Mouse (Mus musculus) midbrain, embryonic 13.5 days (tissue): ENCODE results near the gene Stxbp5. TPM values are rescaled to one million over a fixed set of nuclear protein-coding genes. Genes with fewer than 3 reads are reported as not detected.
A peak's percentile ranks its signal among the peaks of the same experiment; 100 is the strongest.

Source experiments
- ATAC-seq: fragments of 200-750 bp; cut with Nextera tagmentation; 2 replicates; pipeline ENCODE4 v1.8.0; 2017; ENCODE audit warnings: mild to moderate bottlenecking, moderate TSS enrichment, moderate library complexity
- H3K27ac ChIP-seq: fragments of 300-500 bp; sonication (generic); 2 replicates; pipeline ENCODE4 v1.5.1; 2015; ENCODE audit warnings: inconsistent platforms, mild to moderate bottlenecking, moderate library complexity
- H3K27me3 ChIP-seq: fragments of 300-500 bp; sonication (generic); 2 replicates; pipeline ENCODE4 v1.6.1; 2015; ENCODE audit warnings: mild to moderate bottlenecking, inconsistent platforms
- H3K36me3 ChIP-seq: fragments of 300-500 bp; sonication (generic); 2 replicates; pipeline ENCODE4 v1.6.1; 2015; ENCODE audit warnings: mild to moderate bottlenecking, inconsistent platforms
- H3K4me1 ChIP-seq: fragments of 300-500 bp; sonication (generic); replicated peaks from 2 replicates; pipeline ENCODE4 v1.6.1; 2015; ENCODE audit warnings: inconsistent platforms
- H3K4me2 ChIP-seq: fragments of 300-500 bp; sonication (generic); replicated peaks from 2 replicates; pipeline ENCODE4 v1.6.1; 2015; ENCODE audit warnings: moderate library complexity, mild to moderate bottlenecking, inconsistent platforms
- H3K4me3 ChIP-seq: fragments of 300-500 bp; sonication (generic); replicated peaks from 2 replicates; pipeline ENCODE4 v1.5.1; 2015; ENCODE audit warnings: mild to moderate bottlenecking, inconsistent platforms
- H3K9ac ChIP-seq: fragments of 300-500 bp; sonication (generic); replicated peaks from 2 replicates; pipeline ENCODE4 v1.6.1; 2015; ENCODE audit warnings: mild to moderate bottlenecking, inconsistent platforms
- H3K9me3 ChIP-seq: fragments of 300-500 bp; sonication (generic); 2 replicates; pipeline ENCODE4 v1.6.1; 2016; ENCODE audit warnings: mild to moderate bottlenecking, inconsistent platforms
- WGBS: fragments of 180-500 bp; shearing (Covaris S2); methylation state at CpG from one replicate; pipeline ENCODE4 v1.1.7; 2015; 5-methylcytosine and 5-hydroxymethylcytosine counted together
- polyA plus RNA-seq: library from polyadenylated mRNA; unstranded; fragments of >200 nt; fragmentation: Nextera tagmentation; extraction: Ambion mirVana; gene quantifications from 2 replicates; pipeline ENCODE4 v1.2.1, GENCODE M21; 2015

Stxbp5 gene
- polyA plus RNA-seq = 6.6 and 7.1 TPM in 2 replicates

DNA sequence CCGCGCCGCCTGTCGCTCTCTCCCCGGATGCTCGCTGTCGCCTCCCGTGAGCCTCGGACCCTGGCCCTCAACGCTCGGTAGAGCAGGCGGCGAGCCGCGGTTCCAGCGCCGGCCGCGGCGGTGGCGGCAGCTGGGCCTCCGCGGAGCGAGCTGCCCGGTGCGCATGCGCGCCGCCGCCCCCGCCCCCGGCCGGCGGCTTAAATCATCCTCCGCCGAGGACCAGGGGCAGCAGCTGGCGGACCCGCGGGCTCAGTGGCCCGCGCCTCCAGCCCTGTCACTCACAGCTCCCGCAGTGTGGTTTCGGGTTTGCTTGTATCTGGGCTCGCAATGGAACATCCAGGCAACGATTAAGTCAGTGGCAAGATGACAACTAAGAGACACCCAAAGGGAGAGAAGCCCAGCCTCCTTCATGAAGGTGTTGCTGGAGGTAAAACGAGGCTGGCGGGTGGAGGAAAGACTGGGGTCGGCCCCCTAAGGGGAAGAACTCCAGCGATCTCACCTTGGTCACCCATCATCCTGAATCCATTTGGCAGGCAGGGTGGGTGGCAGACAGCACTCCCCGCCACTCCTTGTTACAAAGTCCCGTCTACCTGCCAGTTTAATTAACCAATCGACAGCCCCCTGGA is at the start of gene Stxbp5:
TSS of gene Stxbp5 (minus strand) at position 9 of the 626 bp plus-strand sequence.
- WGBS = under 1% methylated on average over 37 of the region's 52 CpGs
- Histone ChIP-seq H3K9ac (peak within 1 kb of the TSS; percentile 92), H3K4me3 (peak within 1 kb of the TSS; percentile 85), H3K9me3 (no peaks in the 10 kb centered on the region), H3K4me2 (peak within 1 kb of the TSS; percentile 92), H3K36me3 (no peaks in the 10 kb centered on the region), H3K4me1 (peaks cover 26% of the 10 kb centered on the region), H3K27me3 (no peaks in the 10 kb centered on the region), H3K27ac (peak within 1 kb of the TSS; percentile 98)
- ATAC-seq = peak; percentile 86

DNA sequence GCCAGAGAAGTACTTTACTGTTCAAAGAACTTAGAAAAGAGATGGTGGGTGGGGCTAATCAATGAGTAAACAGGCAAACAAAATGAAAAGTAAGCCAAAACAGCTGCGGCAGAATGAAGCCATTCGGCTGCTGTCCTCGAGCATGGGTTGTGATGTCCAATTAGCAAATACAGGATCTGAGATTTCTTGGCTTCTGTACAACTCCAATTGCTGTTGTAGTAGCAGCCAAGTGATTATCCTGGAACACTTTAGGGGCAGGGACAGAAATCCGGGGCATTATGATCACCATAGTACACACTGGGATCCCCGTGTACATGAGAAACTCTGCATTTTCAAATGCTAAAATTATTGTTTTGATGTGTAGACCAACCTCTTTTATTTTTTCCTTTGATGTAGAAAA is 11.5 kb upstream of the Stxbp5 start:
- 86% methylated on average over 5 of the region's 5 CpGs for WGBS
- ATAC-seq = no peak
- no peaks in the 10 kb centered on the region for H3K27me3 ChIP-seq

GRCm38 (mm10) chr10:9907919-9908502 is 7.1 kb upstream of the Stxbp5 start:
- no peak overlapping the region for H3K9ac ChIP-seq
- ATAC-seq = no peak

More for the DNA sequence above, 11.5 kb upstream of the Stxbp5 start:
- Histone ChIP-seq H3K36me3 (no peaks in the 10 kb centered on the region), H3K4me1 (no peaks in the 10 kb centered on the region), H3K4me2 (no peak overlapping the region), H3K27ac (no peak overlapping the region), H3K4me3 (no peak overlapping the region), H3K9ac (no peak overlapping the region), H3K9me3 (no peaks in the 10 kb centered on the region)

DNA sequence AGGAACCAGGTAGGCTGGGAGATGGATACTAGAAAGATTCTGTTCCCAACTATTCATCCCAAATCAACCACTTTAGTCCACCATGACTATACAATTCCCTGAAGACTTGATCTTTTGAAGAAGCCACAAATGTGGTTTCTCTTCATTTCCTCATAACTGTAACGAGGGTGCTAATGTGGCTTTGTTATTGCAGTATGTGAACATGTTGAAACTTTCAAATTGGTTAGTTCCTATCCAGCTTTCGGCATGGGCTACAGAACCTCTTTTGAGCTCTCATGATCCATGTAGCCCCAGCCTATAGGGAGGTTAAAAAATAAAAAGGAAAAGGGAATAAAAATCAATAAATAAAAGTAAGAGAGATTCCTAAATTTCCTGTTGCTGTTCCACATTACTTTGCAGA is 6.6 kb upstream of the Stxbp5 start:
- no peaks in the 10 kb centered on the region for H3K9me3 ChIP-seq

More at GRCm38 (mm10) chr10:9907919-9908502, 7.1 kb upstream of the Stxbp5 start:
- Histone ChIP-seq H3K27me3 (no peaks in the 10 kb centered on the region), H3K9me3 (no peaks in the 10 kb centered on the region), H3K27ac (no peak overlapping the region), H3K36me3 (no peaks in the 10 kb centered on the region), H3K4me2 (no peak overlapping the region), H3K4me3 (no peak overlapping the region), H3K4me1 (no peaks in the 10 kb centered on the region)
- WGBS = 88% methylated on average over 8 of the region's 8 CpGs

DNA sequence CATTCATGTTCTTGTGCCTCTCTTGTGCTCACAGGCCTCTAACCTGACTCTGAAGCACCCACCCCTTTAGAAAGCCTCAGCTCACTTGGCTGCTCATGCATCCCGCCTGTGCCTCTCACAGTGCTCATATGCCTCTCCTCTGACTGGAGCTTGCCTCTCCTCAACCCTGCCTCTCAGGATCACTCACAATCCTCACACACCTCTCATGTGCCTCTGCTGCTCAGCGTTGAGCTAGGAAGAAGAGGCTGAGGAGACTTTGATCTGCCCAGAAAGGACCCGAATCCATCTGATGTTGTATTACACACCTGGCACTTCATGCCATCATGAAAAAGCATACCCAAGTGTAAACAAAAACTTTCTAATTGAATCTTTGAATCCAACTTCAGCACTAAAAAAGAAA is 5.3 kb upstream of the Stxbp5 start:
- no peak for ATAC-seq

More for the DNA sequence above, 6.6 kb upstream of the Stxbp5 start:
- no peaks in the 10 kb centered on the region for H3K27me3 ChIP-seq
- H3K9ac ChIP-seq = no peak overlapping the region
- H3K4me1 ChIP-seq = no peaks in the 10 kb centered on the region
- H3K4me2 ChIP-seq = no peak overlapping the region
- ATAC-seq = no peak
- H3K27ac ChIP-seq = no peak overlapping the region
- 88% methylated on average over 2 of the region's 2 CpGs for WGBS
- H3K4me3 ChIP-seq = no peak overlapping the region
- H3K36me3 ChIP-seq = no peaks in the 10 kb centered on the region

DNA sequence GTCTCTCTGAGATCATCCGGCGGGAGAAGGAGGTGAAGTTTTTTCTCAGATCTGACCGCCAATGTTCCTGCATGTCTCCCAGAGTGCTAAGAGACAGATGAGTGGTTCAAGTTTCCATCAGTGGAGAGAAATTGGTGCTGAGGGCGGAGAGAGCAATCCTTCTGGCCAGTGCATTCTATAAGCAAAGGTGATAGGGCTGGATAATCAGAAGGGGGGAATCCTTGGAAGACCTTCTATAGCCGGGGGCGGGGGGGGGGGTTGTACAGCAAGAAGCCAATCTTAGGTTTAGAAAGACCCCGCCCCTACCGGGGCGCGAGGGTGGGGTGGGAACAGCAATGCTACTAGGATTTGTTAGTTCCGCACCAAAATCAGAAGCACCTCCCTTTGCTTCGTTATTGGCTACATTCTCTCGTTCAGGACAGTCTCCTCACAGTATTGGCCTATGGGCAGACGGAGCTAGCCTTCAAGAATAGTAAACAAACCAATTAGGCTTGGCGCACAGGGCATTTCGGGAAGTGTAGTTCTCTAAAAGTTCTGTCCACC is 889 bp upstream of the Stxbp5 start:
- no peaks in the 10 kb centered on the region for H3K36me3 ChIP-seq
- H3K9ac ChIP-seq = peak overlapping the region; percentile 92
- H3K9me3 ChIP-seq = no peaks in the 10 kb centered on the region
- no peaks in the 10 kb centered on the region for H3K27me3 ChIP-seq
- peak overlapping the region; percentile 92 for H3K4me2 ChIP-seq
- peaks cover 22% of the 10 kb centered on the region for H3K4me1 ChIP-seq
- peak overlapping the region; percentile 85 for H3K4me3 ChIP-seq
- peak; percentile 91 for ATAC-seq
- under 1% methylated on average over 16 of the region's 16 CpGs for WGBS
- peak overlapping the region; percentile 98 for H3K27ac ChIP-seq

More for the DNA sequence above, 5.3 kb upstream of the Stxbp5 start:
- H3K4me3 ChIP-seq = no peak overlapping the region
- no peaks in the 10 kb centered on the region for H3K36me3 ChIP-seq
- WGBS = 37% methylated on average over 3 of the region's 3 CpGs
- no peak overlapping the region for H3K9ac ChIP-seq
- H3K4me2 ChIP-seq = no peak overlapping the region
- H3K4me1 ChIP-seq = no peaks in the 10 kb centered on the region
- no peak overlapping the region for H3K27ac ChIP-seq
- H3K9me3 ChIP-seq = no peaks in the 10 kb centered on the region
- no peaks in the 10 kb centered on the region for H3K27me3 ChIP-seq

DNA sequence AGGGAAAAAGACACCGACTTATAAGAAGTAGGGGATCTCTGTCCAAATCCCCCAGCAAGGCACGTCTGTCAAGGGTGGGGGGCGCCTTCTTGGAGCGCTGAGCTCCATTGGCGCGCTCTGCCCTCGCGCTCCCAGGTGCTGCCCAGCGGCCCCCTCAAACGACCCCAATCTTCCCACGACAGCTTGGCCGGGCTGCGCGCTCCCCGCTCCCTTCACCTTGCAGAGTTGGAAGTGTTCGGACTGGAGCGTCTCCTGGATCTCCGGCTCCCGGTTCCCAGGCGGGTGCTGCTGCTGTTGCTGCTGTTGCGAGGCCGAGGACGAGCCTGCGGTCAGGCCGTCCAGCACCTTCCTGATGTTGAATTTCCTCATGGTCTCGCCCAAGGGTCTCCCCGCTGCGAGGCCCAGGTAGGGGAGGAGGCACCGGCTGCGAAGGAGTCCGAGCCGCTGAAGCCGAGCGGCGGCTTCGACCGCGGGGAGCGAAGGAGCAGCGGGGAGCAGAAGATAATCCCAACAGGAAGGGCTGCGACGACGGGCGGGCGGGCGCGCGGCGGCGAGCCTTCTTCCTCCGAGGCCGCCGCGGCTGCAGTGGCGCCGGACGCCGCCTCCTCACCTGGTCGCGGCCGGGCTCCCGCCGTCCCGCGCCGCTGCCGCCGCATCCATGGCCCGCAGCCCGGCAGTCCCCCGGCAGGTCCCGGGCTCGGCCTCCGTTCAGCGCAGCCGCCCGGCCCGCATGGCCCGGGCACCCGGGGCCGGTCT is 386 bp downstream of the Stxbp5 start:
- Histone ChIP-seq H3K36me3 (no peaks in the 10 kb centered on the region), H3K4me1 (peaks cover 26% of the 10 kb centered on the region), H3K27ac (peak overlapping the region; percentile 98), H3K9me3 (no peaks in the 10 kb centered on the region), H3K27me3 (no peaks in the 10 kb centered on the region), H3K9ac (peak overlapping the region; percentile 92), H3K4me3 (peak overlapping the region; percentile 85), H3K4me2 (peak overlapping the region; percentile 92)
- under 1% methylated on average over 66 of the region's 81 CpGs for WGBS
- peak; percentile 38 for ATAC-seq

GRCm38 (mm10) chr10:9899816-9900215 is 1.1 kb downstream of the Stxbp5 start:
- peaks cover 26% of the 10 kb centered on the region for H3K4me1 ChIP-seq
- H3K27me3 ChIP-seq = no peaks in the 10 kb centered on the region
- H3K4me3 ChIP-seq = peak overlapping the region; percentile 85
- no peaks in the 10 kb centered on the region for H3K36me3 ChIP-seq
- no peaks in the 10 kb centered on the region for H3K9me3 ChIP-seq
- H3K9ac ChIP-seq = peak overlapping the region; percentile 92
- H3K4me2 ChIP-seq = peak overlapping the region; percentile 92
- no peak overlapping the region for H3K27ac ChIP-seq
- no peak for ATAC-seq
- 2% methylated on average over 15 of the region's 15 CpGs for WGBS

- WGBS = 5% methylated on average over 7 of the region's 7 CpGs
- peak overlapping the region; percentile 85 for H3K4me3 ChIP-seq
- peak overlapping the region; percentile 92 for H3K4me2 ChIP-seq
- no peaks in the 10 kb centered on the region for H3K36me3 ChIP-seq
- no peak overlapping the region for H3K27ac ChIP-seq
- H3K9me3 ChIP-seq = no peaks in the 10 kb centered on the region
- peak overlapping the region; percentile 92; the same call in 1 of the 2 replicates for H3K9ac ChIP-seq
- H3K27me3 ChIP-seq = no peaks in the 10 kb centered on the region
- peaks cover 26% of the 10 kb centered on the region for H3K4me1 ChIP-seq
- ATAC-seq = no peak
These were observed 1.8 kb downstream of the Stxbp5 start for GRCm38 (mm10) chr10:9899086-9899485.

GRCm38 (mm10) chr10:9897852-9898251 is 3.0 kb downstream of the Stxbp5 start:
- no peaks in the 10 kb centered on the region for H3K36me3 ChIP-seq
- H3K4me3 ChIP-seq = peak overlapping the region; percentile 14; the same call in 1 of the 2 replicates
- H3K9ac ChIP-seq = no peak overlapping the region; the same call in 1 of the 2 replicates
- 42% methylated on average over 5 of the region's 5 CpGs for WGBS
- no peak for ATAC-seq
- peak overlapping the region; percentile 37 for H3K4me2 ChIP-seq
- no peaks in the 10 kb centered on the region for H3K27me3 ChIP-seq
- no peaks in the 10 kb centered on the region for H3K9me3 ChIP-seq
- peaks cover 26% of the 10 kb centered on the region for H3K4me1 ChIP-seq
- no peak overlapping the region for H3K27ac ChIP-seq

DNA sequence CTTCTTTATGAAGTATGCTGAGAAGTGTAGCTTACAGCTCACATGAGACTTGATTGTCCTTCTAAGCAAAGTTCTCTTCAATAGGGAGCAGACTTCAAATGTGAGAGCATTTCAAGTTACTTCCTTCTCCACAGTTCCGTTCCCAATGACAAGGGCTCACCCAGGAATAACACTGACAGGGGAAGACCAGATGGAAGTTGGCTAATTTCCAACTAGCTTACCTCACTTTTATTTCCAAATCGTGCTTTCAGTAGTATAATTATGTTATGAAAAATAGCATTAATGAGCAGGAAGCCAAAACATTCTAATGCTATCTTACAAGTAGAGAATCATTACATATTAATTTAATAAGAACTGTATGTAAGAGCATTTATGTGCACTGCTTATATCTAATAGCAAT is 7.3 kb downstream of the Stxbp5 start:
- 88% methylated on average over 2 of the region's 2 CpGs for WGBS
- no peak overlapping the region for H3K4me3 ChIP-seq
- ATAC-seq = no peak
- no peaks in the 10 kb centered on the region for H3K36me3 ChIP-seq
- H3K4me1 ChIP-seq = peaks cover 16% of the 10 kb centered on the region
- no peak overlapping the region for H3K4me2 ChIP-seq
- H3K9ac ChIP-seq = no peak overlapping the region
- H3K9me3 ChIP-seq = no peaks in the 10 kb centered on the region
- H3K27ac ChIP-seq = no peak overlapping the region
- H3K27me3 ChIP-seq = no peaks in the 10 kb centered on the region

DNA sequence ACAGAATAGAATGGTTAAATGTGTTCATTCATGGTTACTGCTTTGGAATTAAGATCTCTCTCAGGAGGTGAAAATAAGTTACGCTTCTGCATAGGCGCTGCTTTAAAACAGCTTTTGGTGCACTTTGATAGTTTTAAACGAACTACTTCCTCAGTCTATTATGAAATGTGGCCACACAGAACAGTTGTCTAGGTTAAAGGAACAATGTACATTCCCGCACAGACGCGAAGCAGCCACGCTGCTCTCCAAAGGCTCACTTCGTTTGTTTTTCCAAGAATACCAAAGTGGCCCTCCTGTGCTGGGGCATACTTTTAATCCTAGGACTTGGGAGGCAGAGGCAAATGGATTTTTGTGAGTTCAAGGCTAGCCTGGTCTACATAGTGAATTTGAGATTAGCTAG is 11.2 kb downstream of the Stxbp5 start:
- no peak for ATAC-seq
- 50% methylated on average over 8 of the region's 8 CpGs for WGBS
- Histone ChIP-seq H3K9ac (no peak overlapping the region), H3K4me2 (no peak overlapping the region), H3K4me1 (no peaks in the 10 kb centered on the region), H3K36me3 (no peaks in the 10 kb centered on the region), H3K9me3 (no peaks in the 10 kb centered on the region), H3K27me3 (no peaks in the 10 kb centered on the region), H3K27ac (no peak overlapping the region), H3K4me3 (no peak overlapping the region)
